Mouse (Mus musculus): ENCODE measurements around the gene Hilpda.

DNA sequence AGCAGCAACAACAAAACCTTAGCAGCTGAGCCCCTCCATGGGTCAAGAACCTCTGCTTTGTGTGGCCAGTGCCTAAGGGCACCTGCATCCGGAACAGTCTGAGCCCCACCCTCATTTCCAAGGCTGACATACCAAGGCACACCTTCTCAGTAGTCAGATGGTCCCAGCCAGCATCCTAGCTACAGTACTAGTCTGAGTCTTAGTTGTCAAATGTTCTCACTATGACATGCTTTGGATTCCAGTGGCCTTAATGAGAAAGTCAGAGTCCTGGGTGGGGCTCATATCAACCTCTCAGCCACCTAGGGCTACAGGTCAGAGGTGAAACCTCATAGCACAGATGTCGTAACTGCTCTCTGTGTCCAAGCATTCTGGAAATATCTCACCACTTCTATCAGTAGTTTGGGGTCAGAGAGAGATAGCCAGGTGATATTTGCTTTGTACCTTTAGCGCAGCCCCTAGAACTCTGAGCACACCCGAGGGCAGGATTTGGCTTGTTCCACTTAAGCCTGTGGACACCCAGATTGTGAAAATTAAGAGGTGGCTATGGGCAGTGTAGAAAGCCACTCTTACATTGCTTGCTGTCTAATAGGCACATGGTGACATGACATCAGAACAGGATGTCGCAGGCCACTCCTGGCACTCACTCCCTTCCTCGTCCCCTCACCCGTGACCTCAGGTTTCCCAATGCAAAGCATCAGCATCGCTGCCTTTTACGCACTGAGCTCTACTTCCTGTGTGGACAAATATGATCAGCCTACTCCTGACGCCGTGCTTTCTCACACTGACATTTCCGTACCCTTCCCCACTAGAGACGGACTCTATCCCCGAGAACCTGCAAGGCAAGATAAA lies 26.8 kb upstream of the Hilpda start:
- no peak for TF ChIP-seq CTCF (IDR thresholded peaks at IDR 0.05; ENCODE audit: low read depth, low read length)
- no peak for TF ChIP-seq POLR2AphosphoS5 (IDR thresholded peaks at IDR 0.05; ENCODE audit: insufficient replicate concordance, low read depth, low read length)
- TF ChIP-seq TAL1 (conservative IDR thresholded peaks at IDR 0.05; ENCODE audit: low read depth, low read length), result no peak

Data from G1E (cell line).